Mouse (Mus musculus) small intestine, adult 2 months (tissue): ENCODE results near the gene Hoxb8. TPM values are rescaled to one million over a fixed set of nuclear protein-coding genes. Genes with fewer than 3 reads are reported as not detected.
A peak's percentile ranks its signal among the peaks of the same experiment; 100 is the strongest.

Experiments
- H3K27ac ChIP-seq: fragments of 200-500 bp; 2 replicates; pipeline ENCODE4 v1.5.1; 2012; ENCODE audit warnings: low read depth, low read length, control low read depth, inconsistent platforms; ENCODE audit not compliant: insufficient read depth
- H3K27me3 ChIP-seq: fragments of 200-500 bp; 2 replicates; pipeline ENCODE4 v1.6.1; 2012; ENCODE audit warnings: mild to moderate bottlenecking, moderate library complexity, low read length, inconsistent platforms; ENCODE audit not compliant: control insufficient read depth, insufficient read depth
- H3K36me3 ChIP-seq: fragments of 200-500 bp; 2 replicates; pipeline ENCODE4 v1.6.1; 2012; ENCODE audit warnings: mild to moderate bottlenecking, low read length, control low read depth, inconsistent platforms; ENCODE audit not compliant: control insufficient read depth, insufficient read depth
- H3K4me1 ChIP-seq: fragments of 200-500 bp; 2 replicates; pipeline ENCODE4 v1.6.1; 2012; ENCODE audit warnings: low read length, inconsistent platforms, mixed read lengths; ENCODE audit not compliant: control insufficient read depth, insufficient read depth, insufficient read length
- H3K4me3 ChIP-seq: fragments of 200-500 bp; 2 replicates; pipeline ENCODE4 v1.5.1; 2012; ENCODE audit warnings: low read depth, mild to moderate bottlenecking, control low read depth, inconsistent platforms, low read length, moderate library complexity
- CTCF ChIP-seq: fragments of 200-500 bp; IDR thresholded peaks from 2 replicates; pipeline ENCODE4 v1.5.1; 2012; ENCODE audit warnings: low read depth, mild to moderate bottlenecking, control low read depth, inconsistent platforms, low read length, moderate library complexity, mixed read lengths; ENCODE audit not compliant: insufficient replicate concordance, insufficient read length; ENCODE audit errors: extremely low read depth
- POLR2A ChIP-seq: fragments of 200-500 bp; IDR thresholded peaks from 2 replicates; pipeline ENCODE4 v1.6.1; 2012; ENCODE audit warnings: low read depth, mild to moderate bottlenecking, control low read depth, inconsistent platforms, low read length, moderate library complexity
- WGBS: fragments of 180-500 bp; shearing (Covaris S2); methylation state at CpG from one replicate; pipeline ENCODE4 v1.1.7; 2018; 5-methylcytosine and 5-hydroxymethylcytosine counted together
- polyA plus RNA-seq: library from polyadenylated mRNA; depleted of rRNA; stranded (reverse); fragments of >200 nt; gene quantifications from 2 replicates; pipeline ENCODE4 v1.2.3, GENCODE M21; 2012

Gene Hoxb8
- polyA plus RNA-seq, 1 experiment, result 5.3 TPM

- Histone ChIP-seq H3K36me3 (no peaks in the 10 kb centered on the region), H3K27ac (no peak overlapping the region), H3K4me1 (no peaks in the 10 kb centered on the region), H3K27me3 (peaks cover 88% of the 10 kb centered on the region), H3K4me3 (peak overlapping the region; percentile 2; the same call in 1 of the 2 replicates)
- TF ChIP-seq POLR2A (no peak), CTCF (no peak)
- 7% methylated on average over 39 of the region's 39 CpGs for WGBS
These were observed 26.4 kb upstream of the Hoxb8 start for GRCm38 (mm10) chr11:96255111-96255995.

- H3K4me3 ChIP-seq, result no peak overlapping the region
- no peaks in the 10 kb centered on the region for H3K36me3 ChIP-seq
- peaks cover 87% of the 10 kb centered on the region for H3K27me3 ChIP-seq
- no peaks in the 10 kb centered on the region for H3K4me1 ChIP-seq
- no peak overlapping the region for H3K27ac ChIP-seq
- TF ChIP-seq CTCF (no peak), POLR2A (no peak)
- 8% methylated on average over 14 of the region's 14 CpGs for WGBS
These were observed 25.7 kb upstream of the Hoxb8 start for GRCm38 (mm10) chr11:96255996-96256445.

GRCm38 (mm10) chr11:96257141-96257540 lies 24.6 kb upstream of the Hoxb8 start:
- no peak for TF ChIP-seq POLR2A
- TF ChIP-seq CTCF, result no peak
- 30% methylated on average over 2 of the region's 2 CpGs for WGBS
- Histone ChIP-seq H3K4me1 (peaks cover 2% of the 10 kb centered on the region; the same call in 1 of the 2 replicates), H3K27me3 (peaks cover 86% of the 10 kb centered on the region), H3K27ac (no peak overlapping the region), H3K36me3 (no peaks in the 10 kb centered on the region), H3K4me3 (no peak overlapping the region)

- H3K36me3 ChIP-seq, result no peaks in the 10 kb centered on the region
- H3K27ac ChIP-seq, result no peak overlapping the region
- 11% methylated on average over 2 of the region's 2 CpGs for WGBS
- peaks cover 7% of the 10 kb centered on the region for H3K4me1 ChIP-seq
- TF ChIP-seq POLR2A, result no peak
- TF ChIP-seq CTCF, result no peak
- no peak overlapping the region for H3K4me3 ChIP-seq
- peaks cover 89% of the 10 kb centered on the region for H3K27me3 ChIP-seq
These were observed 22.7 kb upstream of the Hoxb8 start for GRCm38 (mm10) chr11:96259038-96259437.

GRCm38 (mm10) chr11:96259511-96259910 lies 22.2 kb upstream of the Hoxb8 start:
- H3K36me3 ChIP-seq, result no peaks in the 10 kb centered on the region
- peaks cover 7% of the 10 kb centered on the region for H3K4me1 ChIP-seq
- no peak overlapping the region for H3K27ac ChIP-seq
- H3K27me3 ChIP-seq, result peaks cover 89% of the 10 kb centered on the region
- H3K4me3 ChIP-seq, result no peak overlapping the region
- TF ChIP-seq CTCF (no peak), POLR2A (no peak)
- WGBS, result 3% methylated on average over 1 of the region's 1 CpGs

- TF ChIP-seq POLR2A, result no peak
- no peak for TF ChIP-seq CTCF
- no peak overlapping the region for H3K4me3 ChIP-seq
- 5% methylated on average over 23 of the region's 23 CpGs for WGBS
- no peaks in the 10 kb centered on the region for H3K36me3 ChIP-seq
- peaks cover 89% of the 10 kb centered on the region for H3K27me3 ChIP-seq
- peaks cover 7% of the 10 kb centered on the region for H3K4me1 ChIP-seq
- no peak overlapping the region for H3K27ac ChIP-seq
These were observed 21.3 kb upstream of the Hoxb8 start for GRCm38 (mm10) chr11:96260310-96260970.

- Histone ChIP-seq H3K36me3 (no peaks in the 10 kb centered on the region), H3K27ac (no peak overlapping the region), H3K4me1 (peaks cover 7% of the 10 kb centered on the region), H3K27me3 (peaks cover 89% of the 10 kb centered on the region), H3K4me3 (no peak overlapping the region)
- TF ChIP-seq CTCF (peak; percentile 66), POLR2A (no peak)
- WGBS, result 6% methylated on average over 24 of the region's 24 CpGs
These were observed 20.3 kb upstream of the Hoxb8 start for GRCm38 (mm10) chr11:96261323-96261890.
